Mouse (Mus musculus): ENCODE data around the gene Gm4559. TPM values are rescaled to one million over a fixed set of nuclear protein-coding genes. Genes with fewer than 3 reads are reported as not detected.
"Not testable (repeated sequence)": the region's sequence is repeated elsewhere in the genome, so short reads cannot be mapped to it uniquely, and the experiment has no call there.

Gene Gm4559
- polyA plus RNA-seq, 1 experiment from 2014 or later: not detected

DNA sequence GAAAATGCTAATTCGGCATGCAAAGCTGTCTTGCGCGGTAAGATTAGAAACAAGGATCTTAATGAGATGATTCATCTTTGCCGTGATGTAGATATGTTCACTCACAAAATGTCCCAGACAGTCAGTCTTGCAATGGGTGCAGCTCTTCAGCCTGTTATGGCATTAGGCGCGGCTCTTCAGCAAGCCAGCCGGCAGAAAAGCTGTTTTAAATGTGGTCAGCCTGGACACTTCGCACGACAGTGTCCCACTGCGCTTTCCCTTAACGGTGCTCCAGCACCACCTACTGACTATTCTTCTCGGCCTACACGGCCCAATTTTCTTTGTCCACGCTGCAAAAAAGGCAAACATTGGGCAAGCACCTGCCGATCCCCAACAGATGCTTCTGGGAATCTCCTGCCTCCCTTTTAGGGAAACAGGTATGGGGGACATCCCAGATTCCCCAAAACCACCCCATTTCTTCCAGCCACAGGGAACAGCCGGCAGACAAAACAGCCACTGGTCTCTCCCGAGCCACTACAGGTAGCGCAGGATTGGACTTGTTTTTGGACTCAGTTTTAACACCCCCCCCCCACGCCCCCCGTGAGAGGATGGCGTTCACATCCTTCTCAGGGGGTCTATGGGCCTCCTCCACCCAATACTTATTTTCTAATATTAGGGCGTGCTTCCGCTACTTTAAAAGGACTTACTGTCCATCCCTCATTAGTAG is 11.1 kb upstream of the Gm4559 start:
- 0 out of 2 replicates have a peak, but pooled peaks cover 2% of the 10 kb centered on the region for H3K27me3 ChIP-seq (ENCODE audit: control insufficient read depth, insufficient read depth, low read length)
- WGBS: 17% methylated on average over 23 of the region's 23 CpGs
- H3K27ac ChIP-seq (ENCODE audit: low read depth, low read length): no peak overlapping the region
- H3K4me1 ChIP-seq (ENCODE audit: control insufficient read depth, insufficient read depth, low read length): 0 out of 2 replicates have a peak, but pooled peaks cover 3% of the 10 kb centered on the region
- peak overlapping the region; percentile 41; the same call in 1 of the 2 replicates for H3K9ac ChIP-seq (ENCODE audit: low read length)
- H3K9me3 ChIP-seq (ENCODE audit: control insufficient read depth, low read length): no peaks in the 10 kb centered on the region
- H3K4me2 ChIP-seq (ENCODE audit: low read depth): peak overlapping the region; percentile 77
- no peaks in the 10 kb centered on the region for H3K36me3 ChIP-seq (ENCODE audit: control insufficient read depth, insufficient read depth, low read length)
- peak overlapping the region; percentile 43; the same call in 1 of the 2 replicates for H3K4me3 ChIP-seq (ENCODE audit: low read depth, low read length)
- peak; percentile 49 for DNase-seq (ENCODE audit: low spot score)
- ATAC-seq (ENCODE audit: insufficient read depth, low FRiP score, low TSS enrichment): peak; percentile 55

DNA sequence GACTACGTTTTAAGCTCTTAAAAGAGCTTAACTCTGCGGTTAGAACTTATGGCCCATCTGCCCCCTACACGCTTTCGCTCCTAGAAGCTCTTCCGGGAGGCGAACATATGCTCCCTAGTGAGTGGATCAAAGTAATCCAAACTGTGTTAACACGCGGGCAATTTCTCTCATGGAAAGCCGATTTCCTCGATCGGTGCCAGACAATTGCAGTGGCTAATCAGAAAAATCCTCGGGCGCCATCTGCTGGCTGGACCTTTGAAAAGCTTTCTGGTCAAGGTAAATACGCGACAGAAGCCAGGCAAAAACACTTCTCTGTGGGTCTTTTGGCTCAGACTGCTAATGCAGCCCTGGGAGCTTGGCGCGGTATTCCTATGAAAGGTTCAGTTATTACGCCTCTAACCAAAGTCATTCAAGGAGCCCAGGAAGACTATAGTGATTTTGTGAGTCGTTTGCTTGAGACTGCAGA is 10.5 kb upstream of the Gm4559 start:
- H3K9ac ChIP-seq (ENCODE audit: low read length): peak overlapping the region; percentile 58
- DNase-seq (ENCODE audit: low spot score) (peak; percentile 96), ATAC-seq (ENCODE audit: insufficient read depth, low FRiP score, low TSS enrichment) (peak; percentile 61)
- 0 out of 2 replicates have a peak, but pooled peaks cover 2% of the 10 kb centered on the region for H3K27me3 ChIP-seq (ENCODE audit: control insufficient read depth, insufficient read depth, low read length)
- 0 out of 2 replicates have a peak, but pooled peaks cover 3% of the 10 kb centered on the region for H3K4me1 ChIP-seq (ENCODE audit: control insufficient read depth, insufficient read depth, low read length)
- under 1% methylated on average over 19 of the region's 19 CpGs for WGBS
- H3K27ac ChIP-seq (ENCODE audit: low read depth, low read length): peak overlapping the region; percentile 55
- peak overlapping the region; percentile 43 for H3K4me3 ChIP-seq (ENCODE audit: low read depth, low read length)
- no peaks in the 10 kb centered on the region for H3K36me3 ChIP-seq (ENCODE audit: control insufficient read depth, insufficient read depth, low read length)
- H3K4me2 ChIP-seq (ENCODE audit: low read depth): peak overlapping the region; percentile 77
- H3K9me3 ChIP-seq (ENCODE audit: control insufficient read depth, low read length): no peaks in the 10 kb centered on the region

DNA sequence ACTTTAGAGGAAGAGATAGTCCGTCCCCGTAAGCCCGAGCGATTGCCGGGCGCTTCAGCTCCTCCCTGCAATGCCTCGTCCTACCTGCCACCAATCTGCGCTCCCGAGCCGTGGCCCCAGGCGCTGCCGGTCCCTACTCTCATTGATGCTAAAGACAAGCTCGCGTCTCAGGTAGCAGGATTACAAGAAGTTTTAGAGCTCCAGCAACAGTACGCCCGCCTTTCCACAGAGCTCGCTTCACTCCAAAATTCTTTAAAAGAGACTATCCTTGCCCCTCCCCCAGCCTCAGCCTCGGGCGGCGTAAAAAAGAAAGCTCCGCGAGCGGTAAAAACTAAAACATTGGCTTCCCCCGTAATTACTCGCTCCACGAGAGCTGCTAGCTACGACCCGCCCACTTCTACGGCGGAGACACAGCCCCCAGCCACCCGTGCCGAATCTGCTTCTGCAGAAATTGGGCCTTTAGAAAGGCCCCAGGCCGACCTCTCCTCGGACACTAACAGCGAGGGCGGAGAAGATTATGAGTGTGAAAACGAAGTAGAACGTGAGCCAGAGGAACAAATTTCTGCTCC is 9.9 kb upstream of the Gm4559 start:
- Histone ChIP-seq H3K4me3 (ENCODE audit: low read depth, low read length) (peak overlapping the region; percentile 43), H3K4me2 (ENCODE audit: low read depth) (peak overlapping the region; percentile 77), H3K36me3 (ENCODE audit: control insufficient read depth, insufficient read depth, low read length) (no peaks in the 10 kb centered on the region), H3K27me3 (ENCODE audit: control insufficient read depth, insufficient read depth, low read length) (0 out of 2 replicates have a peak, but pooled peaks cover 2% of the 10 kb centered on the region), H3K9ac (ENCODE audit: low read length) (peak overlapping the region; percentile 58), H3K27ac (ENCODE audit: low read depth, low read length) (peak overlapping the region; percentile 55), H3K9me3 (ENCODE audit: control insufficient read depth, low read length) (no peaks in the 10 kb centered on the region), H3K4me1 (ENCODE audit: control insufficient read depth, insufficient read depth, low read length) (0 out of 2 replicates have a peak, but pooled peaks cover 3% of the 10 kb centered on the region)
- DNase-seq (ENCODE audit: low spot score) (peak; percentile 76), ATAC-seq (ENCODE audit: insufficient read depth, low FRiP score, low TSS enrichment) (peak; percentile 61)
- under 1% methylated on average over 38 of the region's 38 CpGs for WGBS

DNA sequence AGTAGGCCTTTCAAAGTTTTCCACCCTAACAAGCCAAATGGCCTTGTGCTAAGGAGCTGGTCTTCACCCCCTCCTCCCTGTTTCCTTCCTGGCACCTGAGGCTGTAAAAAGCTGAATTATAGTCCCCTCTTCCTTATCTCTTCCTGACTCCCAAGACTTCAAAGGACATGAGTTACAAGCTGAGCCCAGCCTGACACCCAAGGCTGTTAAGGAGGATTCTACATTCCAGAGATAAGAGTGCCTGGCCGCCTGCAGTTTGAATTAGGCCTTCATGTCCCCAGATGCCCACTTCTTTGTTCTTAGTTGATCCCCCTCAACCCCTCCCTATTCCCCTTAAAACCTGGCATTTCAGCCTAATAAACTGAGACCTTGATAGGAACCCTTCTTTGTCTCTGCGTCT is 8.7 kb upstream of the Gm4559 start:
- H3K4me2 ChIP-seq (ENCODE audit: low read depth); H3K9me3 ChIP-seq (ENCODE audit: control insufficient read depth, low read length); H3K36me3 ChIP-seq (ENCODE audit: control insufficient read depth, insufficient read depth, low read length); H3K4me3 ChIP-seq (ENCODE audit: low read depth, low read length); ATAC-seq (ENCODE audit: insufficient read depth, low FRiP score, low TSS enrichment); H3K27me3 ChIP-seq (ENCODE audit: control insufficient read depth, insufficient read depth, low read length); DNase-seq (ENCODE audit: low spot score); H3K27ac ChIP-seq (ENCODE audit: low read depth, low read length); H3K4me1 ChIP-seq (ENCODE audit: control insufficient read depth, insufficient read depth, low read length); H3K9ac ChIP-seq (ENCODE audit: low read length): not testable (repeated sequence)
- WGBS: 17% methylated on average over 2 of the region's 2 CpGs

DNA sequence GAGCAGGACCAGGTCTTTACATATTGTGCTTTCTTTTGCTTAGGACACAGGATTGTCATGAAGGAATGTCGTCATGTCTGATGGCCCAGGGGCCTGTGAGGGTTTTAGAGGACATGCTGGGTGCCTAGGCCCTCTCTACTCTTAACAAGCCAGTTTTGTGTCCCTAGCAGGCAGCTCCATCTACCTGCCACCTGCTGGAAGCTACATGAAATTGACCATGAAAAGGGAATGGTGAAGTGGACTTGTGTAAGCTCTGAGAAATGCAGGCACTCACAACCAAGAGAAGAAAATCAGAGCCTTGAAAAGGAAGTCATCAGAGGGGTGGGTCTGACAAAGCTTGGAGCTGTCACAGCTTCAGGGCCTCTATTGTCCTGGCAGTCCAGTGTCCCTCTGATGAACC is 5.1 kb upstream of the Gm4559 start:
- H3K4me1 ChIP-seq (ENCODE audit: control insufficient read depth, insufficient read depth, low read length); H3K36me3 ChIP-seq (ENCODE audit: control insufficient read depth, insufficient read depth, low read length); H3K9ac ChIP-seq (ENCODE audit: low read length); H3K4me2 ChIP-seq (ENCODE audit: low read depth); H3K9me3 ChIP-seq (ENCODE audit: control insufficient read depth, low read length); DNase-seq (ENCODE audit: low spot score); H3K4me3 ChIP-seq (ENCODE audit: low read depth, low read length); ATAC-seq (ENCODE audit: insufficient read depth, low FRiP score, low TSS enrichment); H3K27ac ChIP-seq (ENCODE audit: low read depth, low read length); H3K27me3 ChIP-seq (ENCODE audit: control insufficient read depth, insufficient read depth, low read length): not testable (repeated sequence)
- 69% methylated on average over 1 of the region's 1 CpGs for WGBS

DNA sequence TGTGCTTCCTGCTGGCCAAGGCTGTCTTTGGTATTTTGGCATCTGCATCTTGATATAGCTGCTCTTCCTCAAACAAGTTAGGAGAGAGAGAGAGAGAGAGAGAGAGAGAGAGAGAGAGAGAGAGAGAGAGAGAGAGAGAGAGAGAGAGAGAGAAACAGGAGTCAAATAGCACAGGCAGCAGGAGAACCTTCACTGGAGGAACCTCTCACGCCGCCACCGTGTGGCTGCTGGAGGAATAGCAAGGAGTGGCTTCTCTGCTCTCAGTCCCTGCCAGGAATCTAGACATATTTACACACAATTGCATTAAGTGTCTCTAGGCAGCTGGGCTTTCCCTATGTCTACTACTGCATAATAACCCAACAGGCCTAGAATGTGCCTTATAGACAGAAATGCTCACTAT is 4.0 kb upstream of the Gm4559 start:
- WGBS: 0% methylated on average over 3 of the region's 3 CpGs
- H3K4me3 ChIP-seq (ENCODE audit: low read depth, low read length); ATAC-seq (ENCODE audit: insufficient read depth, low FRiP score, low TSS enrichment); H3K9me3 ChIP-seq (ENCODE audit: control insufficient read depth, low read length); H3K27me3 ChIP-seq (ENCODE audit: control insufficient read depth, insufficient read depth, low read length); H3K9ac ChIP-seq (ENCODE audit: low read length); H3K4me2 ChIP-seq (ENCODE audit: low read depth); H3K27ac ChIP-seq (ENCODE audit: low read depth, low read length); H3K36me3 ChIP-seq (ENCODE audit: control insufficient read depth, insufficient read depth, low read length); H3K4me1 ChIP-seq (ENCODE audit: control insufficient read depth, insufficient read depth, low read length): not testable (repeated sequence)
- DNase-seq (ENCODE audit: low spot score): peak; percentile 65

DNA sequence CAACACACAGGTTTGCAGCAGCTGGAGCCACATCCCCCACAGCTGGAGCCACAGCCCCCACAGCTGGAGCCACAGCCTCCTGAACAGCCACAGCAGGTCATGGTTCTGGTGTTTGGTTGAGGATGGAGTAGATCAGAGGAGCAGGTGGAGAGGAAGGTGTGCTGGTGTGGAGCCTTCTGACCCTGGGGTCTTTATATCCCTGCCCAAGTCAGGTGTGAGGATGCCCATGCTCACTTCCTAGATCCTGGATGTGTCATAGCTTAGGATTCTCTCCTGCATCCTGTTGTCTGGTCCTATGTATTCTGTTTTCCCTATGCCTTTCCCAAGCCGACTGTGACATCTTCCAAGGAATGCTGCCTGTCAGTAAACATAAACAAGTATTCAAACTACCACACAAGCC is 15.9 kb downstream of the Gm4559 start, which contains the start of gene Gm2431:
Gene Gm2431, minus strand, starts transcription at position 101 of the 400 bp plus-strand sequence.
- H3K4me2 ChIP-seq (ENCODE audit: low read depth); H3K27me3 ChIP-seq (ENCODE audit: control insufficient read depth, insufficient read depth, low read length); H3K9me3 ChIP-seq (ENCODE audit: control insufficient read depth, low read length); H3K4me1 ChIP-seq (ENCODE audit: control insufficient read depth, insufficient read depth, low read length); DNase-seq (ENCODE audit: low spot score); ATAC-seq (ENCODE audit: insufficient read depth, low FRiP score, low TSS enrichment); H3K9ac ChIP-seq (ENCODE audit: low read length); H3K36me3 ChIP-seq (ENCODE audit: control insufficient read depth, insufficient read depth, low read length); H3K27ac ChIP-seq (ENCODE audit: low read depth, low read length); H3K4me3 ChIP-seq (ENCODE audit: low read depth, low read length): not testable (repeated sequence)
- WGBS: 72% methylated on average over 1 of the region's 1 CpGs

DNA sequence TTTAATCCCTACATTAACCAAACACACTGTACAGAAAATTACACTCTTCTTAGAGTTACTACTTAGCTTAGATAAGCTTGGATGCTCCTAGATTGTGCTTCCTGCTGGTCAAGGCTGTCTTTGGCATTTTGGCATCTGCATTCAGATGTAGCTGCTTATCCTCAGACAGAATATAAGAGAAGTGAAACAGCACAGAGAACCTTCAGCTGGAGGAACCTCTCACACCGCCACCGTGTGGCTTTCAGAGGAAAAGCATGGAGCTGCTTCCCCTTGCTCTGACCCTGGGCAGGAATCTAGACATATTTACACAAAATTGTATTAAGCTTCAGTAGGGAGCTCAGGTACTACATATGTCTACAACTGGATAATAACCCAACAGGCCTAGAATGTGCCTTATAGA is 18.6 kb downstream of the Gm4559 start:
- ATAC-seq (ENCODE audit: insufficient read depth, low FRiP score, low TSS enrichment): no peak
- peak; percentile 40 for DNase-seq (ENCODE audit: low spot score)
- Histone ChIP-seq H3K4me2 (ENCODE audit: low read depth) (no peak overlapping the region), H3K27me3 (ENCODE audit: control insufficient read depth, insufficient read depth, low read length) (no peaks in the 10 kb centered on the region), H3K27ac (ENCODE audit: low read depth, low read length) (no peak overlapping the region), H3K9ac (ENCODE audit: low read length) (no peak overlapping the region), H3K4me1 (ENCODE audit: control insufficient read depth, insufficient read depth, low read length) (no peaks in the 10 kb centered on the region), H3K9me3 (ENCODE audit: control insufficient read depth, low read length) (no peaks in the 10 kb centered on the region), H3K36me3 (ENCODE audit: control insufficient read depth, insufficient read depth, low read length) (no peaks in the 10 kb centered on the region), H3K4me3 (ENCODE audit: low read depth, low read length) (no peak overlapping the region)
- 0% methylated on average over 2 of the region's 2 CpGs for WGBS

Measured in neural tube, embryonic 11.5 days (tissue).